Mouse (Mus musculus) erythroblast, embryonic 14.5 days (primary cell): ENCODE measurements around the gene Vmn1r211.
"Not testable (repeated sequence)": the region's sequence is repeated elsewhere in the genome, so short reads cannot be mapped to it uniquely, and the experiment has no call there.

Source experiments
- GATA1 ChIP-seq: IDR thresholded peaks from 2 replicates; pipeline ENCODE4 v1.6.1; 2012; ENCODE audit warnings: low read length, inconsistent platforms, mixed read lengths
- TAL1 ChIP-seq: IDR thresholded peaks from 3 replicates; pipeline ENCODE4 v1.6.1; 2012; ENCODE audit warnings: low read length, inconsistent platforms, mixed read lengths

DNA sequence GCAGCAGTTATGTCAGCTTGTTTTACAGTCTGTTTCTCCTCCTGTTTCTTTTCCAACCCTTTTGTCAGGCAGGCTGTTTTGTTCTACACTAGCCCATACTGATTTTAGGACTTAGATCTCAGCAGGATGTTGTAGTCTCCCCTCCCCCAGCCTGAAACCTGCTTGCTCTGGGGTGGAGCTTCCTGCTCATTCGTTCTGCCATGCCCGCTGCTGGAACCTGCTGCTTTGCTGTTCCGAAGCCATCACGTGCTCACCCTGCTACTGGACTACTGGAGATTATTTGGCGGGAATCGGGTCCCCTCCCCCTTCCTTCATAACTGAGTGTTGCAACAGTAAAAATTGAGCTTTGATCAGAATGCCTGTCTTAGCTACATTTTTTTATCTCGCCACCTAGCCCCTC, 28.0 kb downstream of the Vmn1r211 start:
- not testable (repeated sequence) for TF ChIP-seq TAL1, GATA1
